Mouse (Mus musculus) liver, postnatal 0 days (tissue): ENCODE data around the gene Clp1.

Source experiments
- CTCF ChIP-seq: sonication (generic); IDR thresholded peaks from 2 replicates; pipeline ENCODE4 v1.5.1; 2016; ENCODE audit warnings: antibody characterized with exemption, low read depth
- EP300 ChIP-seq: IDR thresholded peaks from 2 replicates; pipeline ENCODE4 v1.6.1; 2016; ENCODE audit warnings: antibody characterized with exemption, low read depth, mild to moderate bottlenecking

GRCm38 (mm10) chr2:84734351-84734864 is 7.3 kb upstream of the Clp1 start:
- no peak for TF ChIP-seq CTCF
- no peak for TF ChIP-seq EP300
